Mouse (Mus musculus) CH12.LX (cell line): Measurements from ENCODE around the gene Mansc4.

ENCODE experiments used
- BHLHE40 ChIP-seq: IDR thresholded peaks from 2 replicates; pipeline ENCODE4 v1.6.1; 2011; ENCODE audit warnings: mild to moderate bottlenecking, low read depth, low read length, improper control_type of control experiment
- CTCF ChIP-seq, 2 experiments: IDR thresholded peaks in 1 of 2; conservative IDR thresholded peaks in 1 of 2; 2 replicates each; pipeline ENCODE4 v1.5.1; 2011 to 2012; ENCODE audit warnings: low read depth in 2 of 2, low read length in 2 of 2, improper control_type of control experiment in 1 of 2, inconsistent platforms in 1 of 2, mild to moderate bottlenecking in 1 of 2, moderate library complexity in 1 of 2
- EP300 ChIP-seq: IDR thresholded peaks from 2 replicates; pipeline ENCODE4 v1.6.1; 2011; ENCODE audit warnings: low read length, improper control_type of control experiment
- ETS1 ChIP-seq: conservative IDR thresholded peaks from 2 replicates; pipeline ENCODE4 v1.6.1; 2012; ENCODE audit warnings: low read depth, mild to moderate bottlenecking, inconsistent platforms, low read length, improper control_type of control experiment, moderate library complexity
- HCFC1 ChIP-seq: IDR thresholded peaks from 2 replicates; pipeline ENCODE4 v1.6.1; 2012; ENCODE audit warnings: low read depth, mild to moderate bottlenecking, inconsistent platforms, low read length, improper control_type of control experiment
- JUN ChIP-seq: IDR thresholded peaks from 2 replicates; pipeline ENCODE4 v1.6.1; 2011; ENCODE audit warnings: low read depth, mild to moderate bottlenecking, low read length, improper control_type of control experiment, moderate library complexity; ENCODE audit not compliant: insufficient read depth
- MAX ChIP-seq: IDR thresholded peaks from 2 replicates; pipeline ENCODE4 v1.6.1; 2011; ENCODE audit warnings: low read length, improper control_type of control experiment
- POLR2A ChIP-seq: IDR thresholded peaks from 2 replicates; pipeline ENCODE4 v1.6.1; 2011; ENCODE audit warnings: low read depth, mild to moderate bottlenecking, improper control_type of control experiment, low read length
- RAD21 ChIP-seq: IDR thresholded peaks from 2 replicates; pipeline ENCODE4 v1.6.1; 2011; ENCODE audit warnings: low read depth, mild to moderate bottlenecking, low read length, improper control_type of control experiment, moderate library complexity
- SIN3A ChIP-seq: IDR thresholded peaks from 2 replicates; pipeline ENCODE4 v1.6.1; 2012; ENCODE audit warnings: low read length, improper control_type of control experiment, inconsistent platforms
- UBTF ChIP-seq: IDR thresholded peaks from 2 replicates; pipeline ENCODE4 v1.6.1; 2012; ENCODE audit warnings: low read depth, mild to moderate bottlenecking, inconsistent platforms, low read length, improper control_type of control experiment, moderate library complexity
- USF1 ChIP-seq: IDR thresholded peaks from 2 replicates; pipeline ENCODE4 v1.6.1; 2014; ENCODE audit warnings: low read depth, mild to moderate bottlenecking, inconsistent platforms, low read length, improper control_type of control experiment
- ZKSCAN1 ChIP-seq: IDR thresholded peaks from 2 replicates; pipeline ENCODE4 v1.6.1; 2012; ENCODE audit warnings: low read depth, inconsistent platforms, low read length, improper control_type of control experiment, borderline replicate concordance
- ZMIZ1 ChIP-seq: IDR thresholded peaks from 2 replicates; pipeline ENCODE4 v1.6.1; 2012; ENCODE audit warnings: low read depth, mild to moderate bottlenecking, inconsistent platforms, low read length, improper control_type of control experiment

GRCm38 (mm10) chr6:147087736-147088135, 904 bp upstream of the Mansc4 start:
- no peak for TF ChIP-seq ZKSCAN1
- no peak for TF ChIP-seq POLR2A
- TF ChIP-seq SIN3A, result no peak
- no peak for TF ChIP-seq CTCF (conservative IDR thresholded peaks at IDR 0.05 in 1 of 2, IDR thresholded peaks at IDR 0.05 in 1 of 2; ENCODE audit: low read depth in 2 of 2, low read length in 2 of 2)
- no peak for TF ChIP-seq RAD21
- no peak for TF ChIP-seq EP300
- no peak for TF ChIP-seq USF1
- no peak for TF ChIP-seq HCFC1
- no peak for TF ChIP-seq BHLHE40
- TF ChIP-seq UBTF, result no peak
- no peak for TF ChIP-seq ETS1
- no peak for TF ChIP-seq MAX
- TF ChIP-seq JUN, result no peak
- no peak for TF ChIP-seq ZMIZ1
